Mouse (Mus musculus): Measurements from ENCODE around the gene Gfpt2.

Gfpt2 gene

GRCm38 (mm10) chr11:49837717-49838407 lies 43.9 kb downstream of the Gfpt2 start:
- no peak for DNase-seq (ENCODE audit: low spot score in 2 of 2)

GRCm38 (mm10) chr11:49840666-49841065 lies 46.7 kb downstream of the Gfpt2 start:
- no peak for DNase-seq (ENCODE audit: low spot score in 2 of 2)

GRCm38 (mm10) chr11:49841886-49842285 lies 47.9 kb downstream of the Gfpt2 start:
- no peak for DNase-seq (ENCODE audit: low spot score in 2 of 2)

- no peak for DNase-seq (ENCODE audit: low spot score in 2 of 2)
These were observed 48.7 kb downstream of the Gfpt2 start for GRCm38 (mm10) chr11:49842718-49843117.

GRCm38 (mm10) chr11:49844311-49844710 lies 50.3 kb downstream of the Gfpt2 start:
- no peak for DNase-seq (ENCODE audit: low spot score in 2 of 2)

GRCm38 (mm10) chr11:49844969-49845368 lies 51.0 kb downstream of the Gfpt2 start:
- peak; percentile 66 to 67 for DNase-seq (ENCODE audit: low spot score in 2 of 2)

GRCm38 (mm10) chr11:49845958-49846357 lies 52.0 kb downstream of the Gfpt2 start:
- no peak for DNase-seq (ENCODE audit: low spot score in 2 of 2)

- peak; percentile 98 for DNase-seq (ENCODE audit: low spot score in 2 of 2)
These were observed 52.6 kb downstream of the Gfpt2 start, which contains the start of gene Mapk9 for GRCm38 (mm10) chr11:49846401-49847070. Mapk9 (plus strand) TSS chr11:49846751.

- DNase-seq (ENCODE audit: low spot score in 2 of 2) = peak in 1 of 2 experiments; percentile 47
These were observed 53.3 kb downstream of the Gfpt2 start for GRCm38 (mm10) chr11:49847071-49847810.

- DNase-seq (ENCODE audit: low spot score in 2 of 2) = no peak
These were observed 53.8 kb downstream of the Gfpt2 start for GRCm38 (mm10) chr11:49847811-49848078.

GRCm38 (mm10) chr11:49848080-49848815 lies 54.3 kb downstream of the Gfpt2 start:
- DNase-seq (ENCODE audit: low spot score in 2 of 2) = peak in 1 of 2 experiments; percentile 45

- no peak for DNase-seq (ENCODE audit: low spot score in 2 of 2)
These were observed 56.4 kb downstream of the Gfpt2 start for GRCm38 (mm10) chr11:49850331-49850730.

- no peak for DNase-seq (ENCODE audit: low spot score in 2 of 2)
These were observed 61.2 kb downstream of the Gfpt2 start for GRCm38 (mm10) chr11:49855144-49855543.

GRCm38 (mm10) chr11:49861139-49861538 lies 67.2 kb downstream of the Gfpt2 start:
- DNase-seq (ENCODE audit: low spot score in 2 of 2) = no peak

- no peak for DNase-seq (ENCODE audit: low spot score in 2 of 2)
These were observed 69.9 kb downstream of the Gfpt2 start for GRCm38 (mm10) chr11:49863926-49864325.

GRCm38 (mm10) chr11:49867320-49867719 lies 73.3 kb downstream of the Gfpt2 start:
- no peak for DNase-seq (ENCODE audit: low spot score in 2 of 2)

- DNase-seq (ENCODE audit: low spot score in 2 of 2) = peak in 1 of 2 experiments; percentile 68
These were observed 75.8 kb downstream of the Gfpt2 start for GRCm38 (mm10) chr11:49869762-49870161.

GRCm38 (mm10) chr11:49871914-49872313 lies 77.9 kb downstream of the Gfpt2 start:
- peak; percentile 61 to 67 for DNase-seq (ENCODE audit: low spot score in 2 of 2)

GRCm38 (mm10) chr11:49872779-49873178 lies 78.8 kb downstream of the Gfpt2 start:
- no peak for DNase-seq (ENCODE audit: low spot score in 2 of 2)

- DNase-seq (ENCODE audit: low spot score in 2 of 2) = no peak
These were observed 83.2 kb downstream of the Gfpt2 start for GRCm38 (mm10) chr11:49876948-49877817.
